Mouse (Mus musculus) heart, adult 11 months (tissue): ENCODE data around the gene Cd40.

Experiments used
- DNase-seq: peaks from one replicate; pipeline ENCODE4 v3.0.0; 2022

Gene Cd40

GRCm38 (mm10) chr2:165054888-165055852, at the start of gene Cd40:
Gene Cd40, plus strand, starts transcription at chr2:165055627.
- DNase-seq, result peak; percentile 99

DNA sequence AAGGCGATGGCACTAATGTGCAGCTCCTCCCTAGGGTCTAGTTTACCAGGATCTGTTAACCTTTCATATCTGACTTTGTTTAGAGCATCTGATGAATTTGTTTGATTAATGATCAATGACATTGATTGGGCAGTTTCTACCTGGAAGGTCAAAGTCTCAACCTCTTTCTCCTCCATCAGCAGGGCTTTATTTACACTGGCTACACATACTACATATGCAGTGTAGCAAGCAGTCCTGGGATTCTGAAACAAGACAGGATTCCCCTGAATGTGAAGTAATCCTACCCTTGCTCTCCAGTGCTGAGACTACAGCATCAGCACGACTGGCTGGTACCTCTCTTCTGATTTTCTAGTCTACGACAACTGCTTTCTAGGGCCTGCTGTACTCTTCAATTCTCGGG, 48.6 kb upstream of the Cd40 start:
- peak; percentile 41 for DNase-seq

GRCm38 (mm10) chr2:165007986-165008385, 47.4 kb upstream of the Cd40 start:
- no peak for DNase-seq

DNA sequence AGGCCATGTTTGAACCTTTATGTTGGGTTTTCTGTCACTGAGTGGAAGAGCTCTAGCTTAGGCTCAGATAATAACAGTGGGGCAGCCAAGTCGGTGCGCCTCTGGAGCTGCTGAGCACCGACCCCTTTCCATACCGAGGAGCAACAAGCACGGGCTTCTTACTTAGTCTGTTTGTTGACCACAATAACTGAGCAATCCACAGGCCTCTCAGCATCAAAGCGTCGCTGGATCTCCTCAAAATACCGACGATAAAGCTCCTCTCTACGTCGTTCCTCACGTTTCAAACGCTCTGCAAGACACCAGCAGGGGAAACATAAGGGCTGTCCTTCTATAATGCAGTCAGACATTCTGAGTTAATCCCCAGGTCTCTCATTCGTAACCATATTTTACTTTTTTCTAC, 46.3 kb upstream of the Cd40 start:
- DNase-seq, result peak; percentile 61

DNA sequence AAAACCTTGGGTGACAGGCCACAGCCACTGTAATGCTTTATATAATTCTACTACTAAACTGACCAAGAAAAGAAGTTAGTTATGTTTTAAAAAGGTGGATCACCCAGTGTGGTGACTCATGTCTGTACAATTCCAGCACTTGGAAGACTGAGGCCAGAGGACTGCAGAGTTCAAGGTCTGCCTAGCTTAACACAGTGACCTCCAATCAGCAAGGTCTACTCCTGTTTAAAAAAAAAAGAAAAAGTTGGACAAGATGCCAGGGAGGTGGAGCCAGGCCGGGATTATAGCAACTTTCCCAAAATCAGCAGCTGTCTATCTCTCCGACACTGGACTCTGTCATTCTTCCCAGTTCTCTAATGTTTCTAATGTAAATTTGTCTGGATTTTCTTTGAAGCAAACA, 45.8 kb upstream of the Cd40 start:
- no peak for DNase-seq

- DNase-seq, result peak; percentile 45
Observed at GRCm38 (mm10) chr2:165010351-165010750, 45.1 kb upstream of the Cd40 start.

GRCm38 (mm10) chr2:165014935-165015334, 40.5 kb upstream of the Cd40 start:
- peak; percentile 37 for DNase-seq

DNA sequence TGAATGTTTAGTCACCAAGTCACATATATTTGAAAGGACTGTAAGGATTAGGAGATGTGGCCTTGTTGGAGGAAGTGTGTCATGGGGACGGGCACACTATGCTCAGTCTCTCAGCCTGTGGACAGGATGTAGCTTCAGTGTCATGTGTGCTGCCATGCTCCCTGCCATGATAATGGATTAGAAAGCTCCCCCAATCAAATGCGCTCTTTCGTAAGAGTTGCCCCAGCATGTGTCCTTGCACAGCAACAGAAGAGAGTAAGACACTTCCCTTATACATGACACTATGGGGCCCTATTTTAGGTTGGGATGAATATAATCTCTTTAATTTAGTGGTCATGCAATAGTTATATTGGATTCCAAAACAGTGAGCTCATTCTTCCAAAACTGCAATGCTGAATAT, 34.9 kb upstream of the Cd40 start:
- peak; percentile 71 for DNase-seq

GRCm38 (mm10) chr2:165027163-165027562, 28.3 kb upstream of the Cd40 start:
- DNase-seq, result peak; percentile 42

GRCm38 (mm10) chr2:165032533-165032932, 22.9 kb upstream of the Cd40 start:
- DNase-seq, result peak; percentile 72

DNA sequence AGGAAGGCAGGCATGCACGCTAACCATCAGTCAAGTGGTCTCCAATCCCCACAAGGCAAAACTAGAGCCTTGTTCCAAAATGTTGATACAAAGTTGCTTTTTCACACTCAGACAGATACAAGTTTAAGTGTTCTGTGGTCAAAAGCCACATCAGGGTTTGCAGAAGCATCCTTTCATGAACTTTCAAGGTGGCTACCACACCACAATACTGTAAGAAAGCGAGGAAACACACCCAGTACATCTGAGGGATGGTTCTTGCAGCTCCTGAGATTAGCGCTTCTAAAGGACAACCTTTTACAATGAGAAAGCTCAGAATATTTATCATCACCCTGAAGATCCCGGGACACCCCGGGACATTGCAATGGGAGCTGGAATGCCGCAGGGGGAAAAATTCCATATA, 22.1 kb upstream of the Cd40 start:
- peak; percentile 62 for DNase-seq

DNA sequence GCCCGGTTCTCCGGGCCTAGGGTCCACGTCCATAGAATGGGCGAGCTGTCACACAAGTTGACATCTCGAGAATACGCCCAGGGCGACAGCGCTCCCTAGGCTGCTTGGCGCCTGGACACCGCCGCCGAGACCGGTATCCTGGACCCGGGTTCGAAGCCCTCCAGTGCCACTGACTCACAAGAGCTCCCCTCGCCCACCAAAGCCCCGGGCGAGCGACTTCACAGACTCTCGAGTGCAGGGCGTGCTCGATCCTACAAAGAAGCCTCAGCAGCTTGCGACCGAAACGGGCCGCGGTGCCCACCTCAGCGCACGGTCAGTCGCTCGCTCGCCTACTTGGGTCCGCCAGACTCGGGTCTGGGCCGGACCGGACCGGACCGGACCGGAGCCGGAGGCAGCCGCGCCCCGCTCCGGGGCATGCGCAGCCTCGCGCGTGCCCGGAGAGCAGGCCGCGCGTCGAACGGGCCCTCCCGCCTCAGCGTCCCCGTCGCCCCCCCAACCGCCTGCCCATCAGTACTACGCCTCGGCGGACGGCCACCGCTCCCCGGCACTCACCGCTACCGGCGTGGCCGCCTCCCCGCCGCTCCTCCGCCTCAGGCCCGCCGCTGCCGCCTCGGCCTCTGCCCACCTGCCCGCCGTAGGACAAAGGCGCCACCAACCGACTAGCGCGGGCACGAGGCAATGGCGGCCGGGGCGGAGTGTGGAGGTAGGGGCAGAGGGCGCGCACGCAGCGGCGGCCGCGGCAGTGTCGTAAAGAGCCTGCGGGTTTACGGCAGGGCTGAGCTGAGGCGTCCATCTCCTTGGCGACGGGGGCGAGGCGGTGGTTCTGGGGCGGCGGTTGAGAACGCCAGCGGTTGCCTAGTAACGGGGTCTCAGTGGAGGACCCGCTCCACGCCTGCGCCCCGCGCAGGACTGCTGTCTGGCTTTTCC, 21.0 kb upstream of the Cd40 start, which contains the start of gene Ncoa5:
Gene Ncoa5, minus strand, starts transcription at position 737 of the 927 bp plus-strand sequence.
- peak; percentile 100 for DNase-seq

DNA sequence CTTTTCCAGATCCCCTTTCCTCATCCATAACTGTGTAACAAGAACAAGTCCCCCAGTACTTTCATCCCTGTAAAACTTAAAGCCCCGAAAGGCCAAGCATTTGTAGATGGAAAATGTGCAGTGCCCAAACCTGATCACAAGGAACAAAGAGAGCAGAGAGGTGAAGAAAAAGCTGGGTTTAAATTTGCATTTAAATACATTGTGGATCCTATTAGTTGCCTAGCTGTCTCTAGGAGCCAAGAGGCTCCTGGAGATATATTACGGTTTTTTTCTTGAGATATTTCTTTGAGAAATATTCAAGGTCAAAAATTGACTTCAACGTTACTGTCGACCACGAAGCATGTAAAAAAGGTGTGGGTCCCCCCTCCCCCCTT, 20.4 kb upstream of the Cd40 start:
- no peak for DNase-seq

- DNase-seq, result peak; percentile 78
Observed at GRCm38 (mm10) chr2:165037415-165037814, 18.0 kb upstream of the Cd40 start.

- DNase-seq, result peak; percentile 37
Observed at GRCm38 (mm10) chr2:165042126-165042525, 13.3 kb upstream of the Cd40 start.

DNA sequence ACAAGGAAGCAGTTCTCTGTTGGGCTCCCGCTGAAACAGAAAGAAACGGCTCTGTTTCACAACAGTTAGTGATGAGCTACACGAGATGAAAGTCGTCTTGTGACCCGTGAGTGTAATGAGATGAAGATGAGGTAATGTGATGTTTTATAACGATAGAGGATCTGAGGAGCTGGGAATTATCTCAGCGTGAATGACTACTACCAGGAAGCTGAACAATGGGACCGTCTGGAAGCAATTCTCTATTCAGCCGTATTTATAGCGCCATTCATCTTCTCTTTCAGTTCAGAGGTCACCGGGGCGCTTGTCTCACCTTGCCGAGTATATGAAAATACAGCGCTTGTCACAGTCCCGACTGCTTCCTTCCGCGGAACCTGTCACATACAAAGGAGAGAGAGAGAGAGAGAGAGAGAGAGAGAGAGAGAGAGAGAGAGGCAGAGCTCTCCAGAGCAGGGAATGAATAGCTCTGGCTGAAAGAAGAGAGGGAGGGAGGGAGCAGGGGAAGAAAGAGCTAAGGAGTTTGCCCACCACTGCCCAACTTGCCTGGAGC, 12.3 kb upstream of the Cd40 start:
- DNase-seq, result peak; percentile 55

DNA sequence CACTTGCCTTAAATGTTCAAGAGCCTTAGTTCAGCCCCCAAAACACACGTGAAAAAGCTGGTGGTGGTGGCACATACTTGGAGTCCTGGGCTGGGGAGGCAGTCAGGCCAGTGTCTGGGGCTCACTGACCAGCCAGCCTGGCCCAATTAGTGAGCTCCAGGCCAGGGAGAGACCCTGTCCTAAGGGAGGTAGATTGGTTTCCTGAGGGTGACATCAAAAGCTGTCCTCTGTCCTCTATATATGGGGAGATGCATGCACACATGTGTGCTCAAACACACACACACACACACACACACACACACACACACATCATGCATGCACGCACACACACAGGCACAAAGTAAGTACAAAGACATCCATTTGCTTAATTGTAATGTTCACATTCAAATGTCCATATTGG, 11.7 kb upstream of the Cd40 start:
- no peak for DNase-seq

GRCm38 (mm10) chr2:165049044-165049443, 6.4 kb upstream of the Cd40 start:
- DNase-seq, result peak; percentile 75

DNA sequence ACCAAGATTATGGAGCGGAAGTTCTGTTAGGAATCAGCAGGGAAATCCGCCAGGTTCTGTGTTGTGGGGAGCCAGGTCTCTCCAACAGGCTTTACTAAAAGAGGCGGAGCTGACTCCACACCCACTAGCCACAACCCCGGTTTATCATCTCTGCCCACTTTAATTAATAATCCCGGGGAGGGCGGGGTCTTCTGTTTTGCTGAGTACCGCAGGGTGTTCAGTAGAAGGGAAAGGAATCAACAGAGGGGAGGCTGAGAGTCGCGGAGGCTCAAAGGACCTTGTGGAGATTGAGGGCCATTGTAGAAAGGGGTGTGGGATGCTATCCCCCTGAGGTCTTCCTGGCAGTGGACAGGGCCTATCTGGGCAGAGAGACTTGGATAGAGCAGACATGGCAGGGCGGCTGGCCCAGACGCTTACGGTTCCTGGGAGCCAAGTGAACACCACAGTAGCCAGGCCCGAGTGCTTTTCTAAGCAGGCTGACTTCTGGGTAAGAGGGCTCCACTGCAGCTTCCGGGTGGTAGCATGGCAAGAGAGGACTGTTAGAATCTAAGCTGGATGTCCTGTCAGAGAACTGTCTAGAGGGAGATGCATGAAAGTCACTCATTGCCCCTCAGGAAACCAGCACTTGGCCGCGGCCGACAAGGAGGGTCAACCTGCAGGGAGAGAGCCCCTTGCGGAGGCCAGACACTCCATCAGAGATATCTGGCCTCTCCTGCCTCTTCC, 4.4 kb upstream of the Cd40 start:
- peak; percentile 74 for DNase-seq

DNA sequence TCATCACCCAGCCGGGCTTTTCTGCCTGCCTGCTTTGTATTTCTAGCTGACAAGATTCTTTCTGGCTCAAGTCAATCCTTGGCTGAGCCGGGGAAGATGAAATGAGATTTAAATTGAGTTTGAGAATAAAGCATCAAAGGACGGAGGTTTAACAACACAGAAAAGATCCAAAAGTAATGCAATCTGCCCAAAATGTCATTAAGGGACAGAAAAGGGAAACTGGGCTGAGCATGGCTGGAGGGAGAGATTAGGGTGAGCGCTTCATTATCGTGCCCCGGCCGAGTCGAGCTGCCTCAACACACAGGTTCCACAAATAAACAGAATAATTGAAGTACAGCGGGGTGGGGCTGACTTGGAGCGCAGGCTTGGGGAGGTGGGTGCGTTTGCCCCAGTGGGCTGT, 3.9 kb upstream of the Cd40 start:
- DNase-seq, result no peak

- peak; percentile 95 for DNase-seq
Observed at GRCm38 (mm10) chr2:165055905-165056304, 478 bp downstream of the Cd40 start.

- peak; percentile 90 for DNase-seq
Observed at GRCm38 (mm10) chr2:165056377-165057085, 1.1 kb downstream of the Cd40 start.
